Mouse (Mus musculus): ENCODE results near the gene Rint1.

DNA sequence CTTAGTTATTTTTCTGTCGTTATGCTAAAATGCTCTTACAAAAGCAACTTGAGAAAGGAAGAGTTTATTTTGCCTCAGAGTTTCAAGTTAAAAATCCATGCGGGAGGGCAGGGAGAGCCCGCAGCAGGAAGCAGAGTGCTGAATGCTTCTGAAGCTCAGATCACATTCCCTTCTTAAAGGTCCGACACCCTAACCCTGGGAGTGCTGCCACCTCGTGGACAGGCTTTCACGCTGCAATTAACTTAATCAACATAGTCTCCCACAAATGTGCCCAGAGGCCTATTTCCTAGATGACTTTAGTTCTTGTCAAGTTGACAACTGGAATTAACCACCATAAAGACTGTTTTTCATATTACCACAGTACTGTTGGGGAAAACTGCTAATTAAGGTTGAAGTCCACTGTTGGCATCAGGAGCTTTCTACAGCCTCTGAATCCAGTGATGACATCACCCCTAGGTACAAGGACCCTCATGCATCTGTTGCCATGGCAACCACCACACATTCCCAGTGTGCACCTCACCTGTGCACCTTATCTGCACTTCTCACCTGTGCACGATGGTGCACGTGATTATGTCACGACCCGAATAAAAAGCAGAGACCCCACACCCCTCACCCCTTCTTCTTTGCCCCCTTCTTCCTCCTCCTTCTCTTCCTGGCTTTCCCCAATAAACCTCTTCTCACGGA lies 39.0 kb downstream of the Rint1 start:
- TF ChIP-seq POLR2AphosphoS2 (IDR thresholded peaks at IDR 0.05; ENCODE audit: low read length) (no peak), BHLHE40 (IDR thresholded peaks at IDR 0.05; ENCODE audit: borderline replicate concordance, low read depth, low read length) (no peak)
